Mouse (Mus musculus) CD8-positive naive resting alpha-beta T cell, adult 2 months (primary cell): ENCODE measurements around the gene Ino80b.
A peak's percentile ranks its signal among the peaks of the same experiment; 100 is the strongest.

Experiments
- DNase-seq, 2 experiments: peaks; one replicate each; pipeline ENCODE4 v3.0.0; 2022; ENCODE audit warnings: low read depth in 2 of 2, low spot score in 2 of 2

Ino80b gene

GRCm38 (mm10) chr6:83118369-83118768, 6.9 kb downstream of the Ino80b start:
- DNase-seq = no peak

GRCm38 (mm10) chr6:83117616-83118015, 7.6 kb downstream of the Ino80b start:
- no peak for DNase-seq

- DNase-seq = no peak
Observed at GRCm38 (mm10) chr6:83117165-83117438, 8.1 kb downstream of the Ino80b start.

GRCm38 (mm10) chr6:83116373-83117164, 8.7 kb downstream of the Ino80b start:
- no peak for DNase-seq

GRCm38 (mm10) chr6:83115682-83116372, 9.4 kb downstream of the Ino80b start:
- DNase-seq = peak in 1 of 2 experiments; percentile 31

GRCm38 (mm10) chr6:83115011-83115671, 10.1 kb downstream of the Ino80b start, which contains the start of gene Mogs:
Gene Mogs (plus strand): TSS chr6:83115496.
- peak; percentile 77 to 79 for DNase-seq

GRCm38 (mm10) chr6:83111510-83112136, 13.6 kb downstream of the Ino80b start:
- no peak for DNase-seq

GRCm38 (mm10) chr6:83108762-83109668, 16.2 kb downstream of the Ino80b start, which contains the start of gene Mrpl53:
Gene Mrpl53 (plus strand): TSS chr6:83109040.
- DNase-seq = peak; percentile 39 to 46

- peak; percentile 81 for DNase-seq
Observed at GRCm38 (mm10) chr6:83107566-83108400, 17.4 kb downstream of the Ino80b start.

GRCm38 (mm10) chr6:83104158-83104557, 21.1 kb downstream of the Ino80b start:
- no peak for DNase-seq

GRCm38 (mm10) chr6:83103130-83103650, 22.0 kb downstream of the Ino80b start:
- no peak for DNase-seq

GRCm38 (mm10) chr6:83101688-83102556, 23.3 kb downstream of the Ino80b start:
- DNase-seq = peak; percentile 62 to 63

- peak; percentile 81 to 85 for DNase-seq
Observed at GRCm38 (mm10) chr6:83101316-83101687, 23.9 kb downstream of the Ino80b start, which contains the start of the genes Ccdc142 and Gm42688. Gene Ccdc142 (plus strand): TSS chr6:83101601. Gene Gm42688 (plus strand): TSS chr6:83101617.

- DNase-seq = no peak
Observed at GRCm38 (mm10) chr6:83098411-83098810, 26.8 kb downstream of the Ino80b start.

GRCm38 (mm10) chr6:83095968-83096367, 29.3 kb downstream of the Ino80b start:
- peak; percentile 57 to 66 for DNase-seq

GRCm38 (mm10) chr6:83092416-83093127, 32.7 kb downstream of the Ino80b start:
- DNase-seq = no peak

- DNase-seq = no peak
Observed at GRCm38 (mm10) chr6:83087926-83088260, 37.3 kb downstream of the Ino80b start.
